Mouse (Mus musculus): ENCODE results near the gene Wnk4.

- TF ChIP-seq CTCF (IDR thresholded peaks at IDR 0.05), result no peak
- no peak for TF ChIP-seq EP300 (IDR thresholded peaks at IDR 0.05)
These were observed 47.4 kb downstream of the Wnk4 start for GRCm38 (mm10) chr11:101307744-101308143.

Data from lung, postnatal 0 days (tissue).